Mouse (Mus musculus) macrophage (primary cell): ENCODE data around the gene Syt9. TPM values are rescaled to one million over a fixed set of nuclear protein-coding genes. Genes with fewer than 3 reads are reported as not detected.

Experiments
- H3K27ac ChIP-seq: fragments of 350-480 bp; formaldehyde crosslinking; 2 replicates; pipeline ENCODE4 v1.9.0; 2021
- H3K36me3 ChIP-seq: fragments of 350-480 bp; formaldehyde crosslinking; 2 replicates; pipeline ENCODE4 v1.9.0; 2021; ENCODE audit errors: inconsistent target
- H3K4me3 ChIP-seq: fragments of 350-480 bp; formaldehyde crosslinking; 2 replicates; pipeline ENCODE4 v1.9.0; 2021; ENCODE audit errors: inconsistent target
- H3K79me2 ChIP-seq: fragments of 350-480 bp; formaldehyde crosslinking; 2 replicates; pipeline ENCODE4 v1.9.0; 2021; ENCODE audit errors: inconsistent target
- WGBS: methylation state at CpG from one replicate; pipeline ENCODE4 v1.1.7; 2026; ENCODE audit warnings: inconsistent platforms; ENCODE audit not compliant: missing documents; 5-methylcytosine and 5-hydroxymethylcytosine counted together
- polyA plus RNA-seq: library from polyadenylated mRNA; stranded (reverse); fragments of 250-400 nt; gene quantifications from 3 replicates; pipeline ENCODE4 v1.2.4, GENCODE M21; 2018; ENCODE audit warnings: inconsistent platforms

Gene Syt9
- polyA plus RNA-seq, 1 experiment from 2014 or later: not detected

DNA sequence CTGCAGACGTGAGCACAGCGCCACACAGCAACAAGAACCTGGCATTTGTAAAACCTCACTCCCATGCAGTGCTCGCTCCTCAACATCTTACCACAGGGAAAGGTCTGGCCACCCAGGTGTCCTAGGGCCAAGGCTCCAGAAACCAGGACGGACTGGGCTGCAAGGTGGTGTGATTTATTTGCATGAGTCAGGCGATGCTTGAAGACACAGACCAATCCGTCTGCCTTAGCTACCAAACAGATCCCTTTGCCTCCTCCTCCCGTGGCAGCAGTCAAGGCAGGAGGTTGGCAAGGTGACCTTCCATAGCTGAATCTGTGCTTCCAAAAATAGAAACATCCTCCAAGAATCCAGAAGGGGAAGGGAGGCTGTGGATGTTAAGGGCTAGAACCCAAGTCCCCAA is 130.1 kb downstream of the Syt9 start:
- WGBS: 81% methylated on average over 7 of the region's 7 CpGs

GRCm38 (mm10) chr7:107504761-107505712 is 134.5 kb downstream of the Syt9 start:
- no peaks in the 10 kb centered on the region for H3K79me2 ChIP-seq
- H3K36me3 ChIP-seq: no peaks in the 10 kb centered on the region
- H3K27ac ChIP-seq: no peak overlapping the region
- WGBS: 77% methylated on average over 5 of the region's 5 CpGs
- no peak overlapping the region for H3K4me3 ChIP-seq

More for the DNA sequence above, 130.1 kb downstream of the Syt9 start:
- H3K79me2 ChIP-seq: no peaks in the 10 kb centered on the region
- H3K4me3 ChIP-seq: no peak overlapping the region
- no peak overlapping the region for H3K27ac ChIP-seq
- H3K36me3 ChIP-seq: no peaks in the 10 kb centered on the region

GRCm38 (mm10) chr7:107507920-107508319 is 137.4 kb downstream of the Syt9 start:
- Histone ChIP-seq H3K27ac (no peak overlapping the region), H3K79me2 (no peaks in the 10 kb centered on the region), H3K36me3 (no peaks in the 10 kb centered on the region), H3K4me3 (no peak overlapping the region)
- 88% methylated on average over 3 of the region's 3 CpGs for WGBS

- 80% methylated on average over 3 of the region's 3 CpGs for WGBS
- Histone ChIP-seq H3K36me3 (no peaks in the 10 kb centered on the region), H3K4me3 (no peak overlapping the region), H3K27ac (no peak overlapping the region), H3K79me2 (no peaks in the 10 kb centered on the region)
Observed at GRCm38 (mm10) chr7:107509740-107510139, 139.2 kb downstream of the Syt9 start.

GRCm38 (mm10) chr7:107516704-107517410 is 146.3 kb downstream of the Syt9 start:
- H3K36me3 ChIP-seq: no peaks in the 10 kb centered on the region
- WGBS: 31% methylated on average over 7 of the region's 8 CpGs
- no peak overlapping the region for H3K27ac ChIP-seq
- H3K79me2 ChIP-seq: no peaks in the 10 kb centered on the region
- H3K4me3 ChIP-seq: no peak overlapping the region

DNA sequence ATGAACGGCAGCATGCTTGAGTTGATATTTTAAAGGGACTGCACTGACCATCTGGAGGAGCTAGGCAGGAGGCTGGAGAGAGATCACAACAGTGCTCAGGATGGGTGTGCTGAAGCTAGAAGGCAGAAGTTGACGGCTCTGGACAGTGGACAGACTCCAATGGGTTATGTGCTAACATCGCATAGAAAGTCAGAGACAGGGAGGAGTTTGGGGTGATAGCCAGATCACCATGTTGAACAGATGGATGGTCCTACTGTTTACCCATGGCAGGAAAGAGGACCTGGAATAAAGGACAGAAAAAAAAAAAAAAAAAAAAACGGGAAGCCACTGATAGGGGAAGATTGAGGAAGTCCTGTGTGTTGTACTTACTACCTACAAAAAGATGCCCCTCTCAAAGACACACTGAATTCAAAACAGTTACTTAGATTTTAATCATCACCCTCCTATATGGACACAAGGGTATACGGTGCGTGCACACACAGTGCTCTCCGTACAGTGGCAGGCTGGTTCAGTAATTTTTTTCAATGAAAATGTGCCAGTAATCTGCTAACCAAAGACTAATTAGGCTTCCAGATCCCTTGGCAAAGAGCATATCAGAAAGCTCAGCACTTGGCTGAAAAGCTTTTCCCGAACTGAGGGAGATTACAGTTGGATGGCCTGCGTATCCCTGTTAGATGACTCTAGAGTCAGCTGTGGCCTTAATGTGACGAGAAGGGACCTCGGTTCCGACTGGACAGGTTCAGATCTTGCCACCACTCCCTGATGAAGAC is 148.9 kb downstream of the Syt9 start:
- 88% methylated on average over 12 of the region's 12 CpGs for WGBS
- H3K79me2 ChIP-seq: no peaks in the 10 kb centered on the region
- H3K27ac ChIP-seq: no peak overlapping the region
- H3K4me3 ChIP-seq: no peak overlapping the region
- no peaks in the 10 kb centered on the region for H3K36me3 ChIP-seq

GRCm38 (mm10) chr7:107521411-107521810 is 150.9 kb downstream of the Syt9 start:
- WGBS: 84% methylated on average over 5 of the region's 6 CpGs
- H3K36me3 ChIP-seq: no peaks in the 10 kb centered on the region
- no peak overlapping the region for H3K4me3 ChIP-seq
- H3K27ac ChIP-seq: no peak overlapping the region
- H3K79me2 ChIP-seq: no peaks in the 10 kb centered on the region

DNA sequence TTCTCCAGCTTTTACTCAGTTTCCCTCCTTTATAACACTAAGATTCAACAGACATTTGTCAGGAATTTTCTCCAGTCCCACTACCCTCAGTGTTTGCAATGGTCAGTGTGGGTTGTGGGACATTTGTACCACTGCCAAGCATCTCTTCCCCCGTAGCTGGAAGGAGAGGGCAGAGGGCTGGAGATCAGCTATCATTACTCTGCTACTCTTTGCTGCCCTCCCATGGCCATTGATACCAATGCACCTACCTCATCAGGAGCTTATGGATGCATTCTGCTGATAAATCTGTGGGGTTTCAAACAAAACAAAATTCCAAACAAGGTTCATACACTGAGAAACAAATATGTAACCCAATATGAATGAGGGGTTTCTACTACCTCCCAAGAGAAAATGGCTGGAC is 155.8 kb downstream of the Syt9 start:
- H3K79me2 ChIP-seq: no peaks in the 10 kb centered on the region
- H3K27ac ChIP-seq: no peak overlapping the region
- WGBS: 14% methylated on average over 1 of the region's 1 CpGs
- H3K4me3 ChIP-seq: no peak overlapping the region
- H3K36me3 ChIP-seq: no peaks in the 10 kb centered on the region

DNA sequence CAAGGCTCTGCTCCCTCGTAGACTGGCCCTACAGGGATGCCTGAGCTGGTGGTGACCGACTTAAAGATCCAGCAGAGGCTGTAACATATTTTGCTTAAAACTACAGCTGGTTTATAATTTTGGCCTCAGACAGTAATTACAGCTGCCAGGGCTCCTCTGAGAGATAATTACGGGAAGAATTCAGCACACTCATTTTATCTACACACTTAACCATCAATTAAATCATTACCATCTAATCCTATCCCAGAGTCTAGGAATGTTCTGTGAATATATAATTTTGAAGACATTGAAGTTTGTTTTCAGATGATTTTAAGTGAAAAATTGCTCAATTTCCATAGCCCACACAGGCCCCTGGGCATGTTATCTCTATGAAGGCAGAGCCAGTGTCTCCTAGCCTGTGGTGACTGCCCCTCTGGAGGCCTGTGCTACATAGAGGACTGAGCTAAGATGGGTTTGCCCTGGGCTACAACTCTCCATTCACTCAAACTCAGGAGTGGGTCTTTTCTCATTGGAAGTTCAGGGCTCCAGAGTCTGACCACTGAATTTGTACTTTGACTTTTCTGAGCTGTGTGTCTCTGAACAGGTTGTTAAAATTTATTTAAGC is 157.7 kb downstream of the Syt9 start:
- Histone ChIP-seq H3K27ac (no peak overlapping the region), H3K79me2 (no peaks in the 10 kb centered on the region), H3K36me3 (no peaks in the 10 kb centered on the region), H3K4me3 (no peak overlapping the region)
- WGBS: 88% methylated on average over 3 of the region's 3 CpGs

DNA sequence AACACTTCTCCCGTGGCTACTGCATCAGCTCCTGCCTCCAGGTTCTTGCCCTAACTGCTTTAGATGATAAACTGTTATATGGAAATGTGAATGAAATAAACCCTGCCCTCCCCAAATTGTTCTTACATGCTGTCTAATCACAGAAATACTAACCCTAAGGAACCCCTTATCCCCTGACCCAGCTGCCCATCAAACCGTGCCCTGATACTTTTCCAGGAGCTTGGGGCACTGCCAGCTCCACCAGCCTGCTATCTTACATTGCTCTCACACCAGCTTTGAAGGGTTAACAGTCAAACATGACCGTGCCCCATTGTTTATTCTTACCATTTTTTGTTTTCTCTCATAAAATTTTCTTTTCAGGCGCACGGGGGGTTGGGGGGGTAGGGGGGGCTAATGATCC is 158.8 kb downstream of the Syt9 start:
- Histone ChIP-seq H3K4me3 (no peak overlapping the region), H3K36me3 (no peaks in the 10 kb centered on the region), H3K27ac (no peak overlapping the region), H3K79me2 (no peaks in the 10 kb centered on the region)
- WGBS: 86% methylated on average over 2 of the region's 5 CpGs

DNA sequence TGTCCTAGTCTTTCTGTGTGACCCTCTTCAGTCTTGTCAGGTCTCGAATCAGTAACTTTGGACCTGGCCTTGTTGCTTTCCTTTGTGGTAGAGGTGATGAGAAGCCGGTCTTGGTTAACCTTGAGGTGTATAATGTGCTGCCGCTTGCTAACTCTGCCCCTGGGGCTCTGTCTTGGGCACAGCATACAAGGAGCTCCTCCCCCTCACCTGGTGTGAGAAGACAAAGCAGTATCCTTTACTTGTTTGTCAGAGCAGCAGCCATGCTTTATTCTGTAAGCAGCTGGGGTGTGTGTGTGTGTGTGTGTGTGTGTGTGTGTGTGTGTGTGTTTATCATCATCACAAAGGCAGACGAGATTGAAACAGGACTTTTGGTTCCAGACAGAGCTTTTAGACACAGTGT is 164.8 kb downstream of the Syt9 start:
- no peak overlapping the region for H3K4me3 ChIP-seq
- H3K27ac ChIP-seq: no peak overlapping the region
- no peaks in the 10 kb centered on the region for H3K79me2 ChIP-seq
- H3K36me3 ChIP-seq: no peaks in the 10 kb centered on the region
- WGBS: 91% methylated on average over 4 of the region's 4 CpGs

GRCm38 (mm10) chr7:107536516-107536915 is 166.0 kb downstream of the Syt9 start:
- WGBS: 88% methylated on average over 6 of the region's 6 CpGs

DNA sequence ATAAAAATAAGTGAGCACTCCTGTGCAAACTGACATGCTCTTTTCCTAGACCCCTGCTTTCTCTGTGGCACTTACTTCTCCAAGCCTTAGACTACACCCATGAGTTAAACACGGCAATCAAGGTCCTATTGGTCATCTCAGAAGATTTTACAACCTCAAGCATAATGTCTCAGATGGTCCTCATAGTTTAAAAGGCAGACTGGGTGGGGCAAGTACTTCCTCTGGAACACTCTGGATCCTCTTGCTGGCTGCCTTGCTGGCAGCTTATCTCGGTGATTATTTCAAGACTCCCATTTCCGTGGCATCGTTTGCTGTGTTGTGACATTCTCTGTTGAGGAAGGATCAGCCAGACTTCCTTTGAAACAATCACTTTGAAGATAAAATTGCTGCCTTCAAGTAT is 169.5 kb downstream of the Syt9 start:
- Histone ChIP-seq H3K27ac (no peak overlapping the region), H3K4me3 (no peak overlapping the region), H3K36me3 (no peaks in the 10 kb centered on the region), H3K79me2 (no peaks in the 10 kb centered on the region)
- WGBS: 49% methylated on average over 4 of the region's 4 CpGs

More at GRCm38 (mm10) chr7:107536516-107536915, 166.0 kb downstream of the Syt9 start:
- H3K36me3 ChIP-seq: no peaks in the 10 kb centered on the region
- H3K27ac ChIP-seq: no peak overlapping the region
- no peaks in the 10 kb centered on the region for H3K79me2 ChIP-seq
- H3K4me3 ChIP-seq: no peak overlapping the region

DNA sequence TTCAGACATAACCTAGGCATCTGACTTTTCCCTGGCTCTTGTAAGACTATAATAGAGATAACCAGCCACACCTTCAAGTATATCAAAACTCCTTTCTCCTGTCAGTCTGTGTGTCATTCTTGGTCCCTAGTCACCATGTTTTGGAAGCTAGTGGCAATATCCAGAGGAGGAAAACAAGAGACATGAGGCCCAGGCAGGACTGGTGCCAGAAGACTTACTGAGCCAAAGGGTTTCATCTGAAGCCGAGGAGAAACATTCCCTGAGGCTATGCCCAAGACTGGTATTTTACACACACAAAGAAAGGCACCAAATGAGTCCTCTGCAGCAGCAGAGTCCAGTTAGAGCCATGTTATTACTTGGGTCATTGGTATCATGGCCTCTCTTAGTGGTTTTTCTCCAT is 174.5 kb downstream of the Syt9 start:
- Histone ChIP-seq H3K4me3 (no peak overlapping the region), H3K27ac (no peak overlapping the region), H3K36me3 (no peaks in the 10 kb centered on the region), H3K79me2 (no peaks in the 10 kb centered on the region)
- 72% methylated on average over 1 of the region's 1 CpGs for WGBS
